Mouse (Mus musculus) CD8-positive naive resting alpha-beta T cell, adult 2 months (primary cell): ENCODE data around the gene Thra.
"Not testable (repeated sequence)": the region's sequence is repeated elsewhere in the genome, so short reads cannot be mapped to it uniquely, and the experiment has no call there.

Source experiments
- DNase-seq, 2 experiments: peaks; one replicate each; pipeline ENCODE4 v3.0.0; 2022; ENCODE audit warnings: low read depth in 2 of 2, low spot score in 2 of 2

The Thra gene

GRCm38 (mm10) chr11:98715946-98716345, 24.5 kb upstream of the Thra start:
- no peak for DNase-seq

DNA sequence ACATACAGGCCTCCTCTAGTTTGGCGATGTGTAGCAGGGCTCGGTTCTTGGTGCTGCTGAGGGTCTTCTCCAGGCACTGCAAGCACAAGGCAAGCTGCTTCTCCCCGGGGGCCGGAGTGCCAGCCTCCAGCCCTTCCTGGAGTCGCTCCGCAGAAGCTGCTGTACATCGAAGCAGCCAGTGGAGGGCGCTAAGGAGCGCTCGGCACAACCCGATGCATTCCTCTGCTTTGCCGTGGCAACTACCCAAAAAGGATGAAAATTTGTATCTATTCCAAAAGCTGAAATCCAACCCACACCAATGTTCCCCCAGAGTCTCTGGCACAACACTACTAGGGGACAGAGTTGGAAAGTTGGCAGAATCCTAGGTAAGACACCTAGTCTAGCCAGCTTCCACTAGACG, 22.5 kb upstream of the Thra start:
- DNase-seq = peak; percentile 47 to 61

GRCm38 (mm10) chr11:98720756-98721155, 19.7 kb upstream of the Thra start:
- DNase-seq = no peak

GRCm38 (mm10) chr11:98721458-98722226, 18.8 kb upstream of the Thra start:
- DNase-seq = no peak

DNA sequence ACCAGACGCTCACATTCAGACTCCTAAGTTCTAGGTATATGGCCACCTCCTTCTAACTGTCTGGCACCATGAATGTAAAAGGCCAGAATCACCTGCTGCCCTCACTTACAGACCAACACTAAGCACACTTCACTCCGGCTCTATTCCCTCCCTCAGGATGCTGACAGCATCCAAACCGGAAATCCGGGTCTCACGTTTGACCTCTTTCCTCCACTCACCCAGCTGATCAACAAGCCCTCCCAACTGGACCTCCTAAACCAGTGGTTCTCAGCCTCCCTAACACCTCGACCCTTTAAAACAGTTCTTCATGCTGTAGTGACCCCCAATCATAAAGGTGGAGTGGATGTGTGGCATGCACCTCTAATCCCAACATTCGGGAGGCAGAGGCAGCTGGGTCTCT, 17.3 kb upstream of the Thra start:
- DNase-seq = no peak

GRCm38 (mm10) chr11:98725926-98726506, 14.4 kb upstream of the Thra start:
- no peak for DNase-seq

GRCm38 (mm10) chr11:98729119-98729588, 11.3 kb upstream of the Thra start, which contains the start of gene Med24:
Gene Med24, minus strand, starts transcription at chr11:98729435.
- peak; percentile 78 to 81 for DNase-seq

- DNase-seq = no peak
Measured at GRCm38 (mm10) chr11:98730727-98731126, 9.7 kb upstream of the Thra start.

DNA sequence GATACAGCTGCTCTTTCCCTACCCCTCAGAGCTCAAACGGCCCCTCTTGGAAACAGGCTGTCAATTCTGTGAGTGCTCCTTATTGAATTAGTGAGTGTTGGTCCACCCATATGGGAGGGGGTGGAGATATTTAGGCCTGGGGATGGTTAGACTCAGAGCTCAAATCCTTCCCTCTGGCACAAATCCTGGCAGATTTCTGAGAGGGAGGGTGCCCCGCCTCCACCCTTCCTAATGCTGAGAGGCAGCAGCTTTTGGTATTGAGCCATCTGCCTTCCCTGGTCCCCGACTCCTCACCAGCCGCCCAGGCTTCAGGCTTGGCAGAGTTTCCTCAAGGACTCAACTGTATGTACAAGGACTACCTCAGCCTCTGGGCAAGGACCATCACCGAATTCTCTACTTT, 9.3 kb upstream of the Thra start:
- no peak for DNase-seq

DNA sequence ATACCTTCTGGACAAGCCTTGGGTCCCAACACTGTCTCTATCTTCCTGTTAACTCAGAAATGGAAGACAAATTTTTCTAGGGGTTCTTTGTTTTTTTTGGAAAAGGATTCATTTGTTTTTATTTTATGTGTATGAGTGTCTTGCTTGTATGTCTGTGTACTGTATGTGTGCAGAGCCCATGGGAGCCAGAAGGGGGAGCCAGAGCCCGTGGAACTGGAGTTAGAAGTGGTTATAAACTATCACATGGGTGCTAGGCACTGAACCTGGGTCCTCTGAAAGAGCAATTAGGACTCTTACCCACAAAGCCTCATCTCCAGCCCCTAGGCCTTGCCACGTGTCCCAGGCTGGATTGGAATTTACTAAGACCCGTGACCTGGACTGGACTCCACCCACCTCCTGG, 6.4 kb upstream of the Thra start:
- DNase-seq = no peak

GRCm38 (mm10) chr11:98735111-98735510, 5.3 kb upstream of the Thra start:
- no peak for DNase-seq

GRCm38 (mm10) chr11:98736176-98736575, 4.3 kb upstream of the Thra start:
- no peak for DNase-seq

- not testable (repeated sequence) for DNase-seq
Measured at GRCm38 (mm10) chr11:98737220-98737619, 3.2 kb upstream of the Thra start.

DNA sequence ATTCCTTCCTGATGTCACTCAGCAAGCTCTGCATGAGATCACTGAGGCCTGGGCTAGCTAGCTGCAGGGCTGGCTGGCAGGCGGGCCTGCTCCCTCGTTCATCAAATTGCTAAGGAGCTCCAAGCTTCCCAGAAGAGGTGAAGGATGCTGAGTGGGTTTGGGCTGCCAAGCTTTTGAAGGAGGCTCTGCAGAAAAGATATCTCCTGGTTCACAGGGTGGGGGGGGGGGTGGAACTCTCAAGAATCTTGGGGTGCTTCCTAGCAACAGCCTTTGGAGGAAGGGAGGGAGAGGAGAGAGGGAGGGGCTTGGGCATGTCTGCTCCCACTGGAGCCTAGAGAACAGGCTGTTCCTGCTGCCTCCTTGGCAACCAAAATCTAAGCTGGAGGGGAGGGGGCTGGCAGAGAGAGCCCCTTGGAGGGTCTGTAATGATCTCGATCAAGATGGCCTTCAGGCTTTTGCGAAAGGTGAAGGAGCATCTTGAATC, 2.0 kb upstream of the Thra start:
- no peak for DNase-seq

DNA sequence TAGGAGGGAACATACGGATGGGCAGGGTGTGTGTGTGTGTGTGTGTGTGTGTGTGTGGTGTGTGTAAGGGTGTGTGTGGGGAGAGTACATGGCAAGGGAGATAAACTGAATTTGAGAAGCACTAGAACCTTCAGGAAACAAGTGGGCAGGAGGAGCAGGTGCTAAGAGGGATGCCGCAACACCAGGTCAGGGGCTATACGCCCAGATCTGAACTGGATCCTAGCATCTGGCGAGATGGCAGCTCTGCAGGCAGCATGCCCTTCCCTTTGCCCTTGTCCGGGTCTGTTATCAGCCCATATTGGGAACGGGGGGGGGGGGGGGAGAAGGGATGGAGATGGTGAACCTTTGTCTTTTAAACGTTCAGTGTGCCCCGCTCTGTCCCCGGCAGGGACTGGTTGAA, 1.5 kb upstream of the Thra start:
- no peak for DNase-seq

DNA sequence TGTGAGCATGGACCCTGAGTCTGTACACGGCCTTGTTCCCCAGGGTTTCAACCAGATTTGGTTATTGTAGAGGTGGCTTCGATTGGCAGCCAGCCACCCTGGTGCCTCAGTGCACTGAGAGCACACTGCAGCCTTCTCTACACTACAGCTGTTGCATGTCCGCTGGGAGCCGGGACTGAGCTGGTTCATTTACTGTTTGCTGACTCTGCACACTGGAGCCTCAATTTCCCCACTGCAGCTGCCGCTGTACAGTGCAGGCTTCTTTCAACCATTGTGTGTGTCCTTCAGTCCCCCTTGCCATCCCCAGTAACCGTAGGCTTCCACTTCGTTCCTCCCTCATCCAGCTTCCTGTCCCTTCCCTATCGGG, 429 bp upstream of the Thra start:
- no peak for DNase-seq

GRCm38 (mm10) chr11:98741051-98741620, 698 bp downstream of the Thra start:
- DNase-seq = no peak

- DNase-seq = peak; percentile 56 to 61
Measured at GRCm38 (mm10) chr11:98741622-98742396, 1.4 kb downstream of the Thra start.

- no peak for DNase-seq
Measured at GRCm38 (mm10) chr11:98742397-98743291, 2.2 kb downstream of the Thra start.

GRCm38 (mm10) chr11:98743655-98744345, 3.4 kb downstream of the Thra start:
- DNase-seq = no peak
